Mouse (Mus musculus): Measurements from ENCODE around the gene Gnai3. TPM values are rescaled to one million over a fixed set of nuclear protein-coding genes. Genes with fewer than 3 reads are reported as not detected.

Gene Gnai3
- polyA plus RNA-seq, 1 experiment = 35.7 TPM

DNA sequence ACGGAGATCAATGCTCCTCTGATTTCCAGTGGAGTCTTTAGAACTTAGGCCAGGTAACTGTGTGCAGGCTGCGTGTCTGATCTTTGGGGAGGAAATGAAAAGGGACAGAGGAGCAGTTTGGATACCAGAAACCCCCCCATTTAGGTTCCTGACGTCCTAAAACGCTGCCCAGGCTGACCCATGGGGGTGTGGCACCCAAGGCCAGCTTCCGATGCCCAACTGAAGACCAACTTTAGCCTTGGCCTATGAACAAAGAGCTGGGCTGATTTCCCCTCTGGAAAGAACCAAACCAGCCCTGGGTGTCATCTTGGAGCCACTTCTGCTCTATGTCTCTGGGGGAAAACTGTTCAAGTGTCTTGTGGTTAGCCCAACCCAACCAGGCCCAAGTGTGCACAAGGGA, 18.1 kb upstream of the Gnai3 start:
- 81% methylated on average over 5 of the region's 5 CpGs for WGBS
- no peaks in the 10 kb centered on the region for H3K27me3 ChIP-seq (ENCODE audit: control insufficient read depth, insufficient read depth, low read length)
- H3K36me3 ChIP-seq (ENCODE audit: control insufficient read depth, insufficient read depth, low read length) = no peaks in the 10 kb centered on the region
- DNase-seq = no peak
- H3K4me1 ChIP-seq (replicated peaks; ENCODE audit: control insufficient read depth, insufficient read depth, low read length) = 0 out of 2 replicates have a peak, but pooled peaks cover 5% of the 10 kb centered on the region
- no peak overlapping the region for H3K4me3 ChIP-seq (ENCODE audit: control insufficient read depth, insufficient read depth, low read length)
- no peak for TF ChIP-seq CTCF (IDR thresholded peaks at IDR 0.05; ENCODE audit: borderline replicate concordance, control insufficient read depth, extremely low read depth, insufficient read depth, low read length, poor library complexity)
- no peak for TF ChIP-seq POLR2A (IDR thresholded peaks at IDR 0.05; ENCODE audit: control insufficient read depth, extremely low read depth, insufficient read depth, low read length, poor library complexity)
- no peak overlapping the region for H3K27ac ChIP-seq (ENCODE audit: control insufficient read depth, insufficient read depth, low read length)

DNA sequence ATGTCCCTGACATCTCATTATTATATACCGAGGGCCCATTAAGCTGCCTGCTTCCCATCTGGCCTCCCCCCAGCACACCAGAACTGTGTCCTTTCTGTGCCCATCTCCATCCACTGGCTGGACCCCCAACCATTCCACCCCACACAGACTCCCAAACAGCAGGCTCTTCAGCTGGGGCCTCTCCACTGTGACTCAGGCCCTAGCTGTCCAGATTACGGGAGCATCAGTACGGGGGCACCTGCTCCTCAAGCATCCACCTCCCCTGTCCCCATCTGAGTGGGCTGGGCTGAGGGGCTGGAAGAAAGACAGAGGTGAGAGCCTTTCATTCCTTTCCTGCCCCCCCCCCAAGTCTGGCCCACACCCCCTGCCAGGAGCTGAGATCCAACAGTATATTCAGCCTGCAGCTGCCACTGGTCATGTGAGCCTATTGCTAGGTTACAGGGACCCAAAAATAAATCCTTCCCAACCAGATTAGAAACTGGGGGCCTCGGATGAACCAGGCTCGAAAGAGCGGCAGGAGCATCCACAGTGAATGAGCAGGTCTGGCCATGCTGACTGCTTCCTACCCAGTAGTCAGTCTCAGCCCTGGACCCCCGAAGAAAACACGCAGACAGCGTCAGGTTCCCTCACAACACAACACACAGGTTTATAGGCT, 12.6 kb upstream of the Gnai3 start:
- Histone ChIP-seq H3K4me3 (ENCODE audit: control insufficient read depth, insufficient read depth, low read length) (no peak overlapping the region), H3K4me1 (replicated peaks; ENCODE audit: control insufficient read depth, insufficient read depth, low read length) (no peaks in the 10 kb centered on the region), H3K36me3 (ENCODE audit: control insufficient read depth, insufficient read depth, low read length) (no peaks in the 10 kb centered on the region), H3K27ac (ENCODE audit: control insufficient read depth, insufficient read depth, low read length) (no peak overlapping the region), H3K27me3 (ENCODE audit: control insufficient read depth, insufficient read depth, low read length) (no peaks in the 10 kb centered on the region)
- no peak for DNase-seq
- WGBS = 90% methylated on average over 9 of the region's 9 CpGs
- TF ChIP-seq POLR2A (IDR thresholded peaks at IDR 0.05; ENCODE audit: control insufficient read depth, extremely low read depth, insufficient read depth, low read length, poor library complexity) (no peak), CTCF (IDR thresholded peaks at IDR 0.05; ENCODE audit: borderline replicate concordance, control insufficient read depth, extremely low read depth, insufficient read depth, low read length, poor library complexity) (no peak)

DNA sequence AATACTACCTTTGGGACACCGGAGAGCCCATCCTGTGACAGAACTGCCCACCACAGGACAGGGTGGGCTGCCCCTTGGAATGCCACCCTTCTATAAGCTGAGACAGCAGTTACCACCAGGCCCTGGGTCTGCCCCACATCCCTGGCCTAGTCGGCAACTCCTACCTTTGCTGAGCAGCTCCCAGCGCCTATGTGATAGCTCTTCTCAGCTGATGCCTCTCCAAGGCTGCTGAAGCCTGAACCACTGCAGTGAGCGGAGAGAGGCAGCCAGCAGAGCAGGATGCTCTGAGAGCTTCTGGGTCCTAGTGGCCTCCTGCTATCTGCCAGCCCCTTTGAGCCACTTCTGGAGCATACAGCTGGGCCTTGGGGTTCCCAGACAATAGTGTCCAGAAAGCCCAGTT, 8.7 kb upstream of the Gnai3 start, which contains the start of gene Gpr61:
Gene Gpr61, minus strand, starts transcription at position 227 of the 400 bp plus-strand sequence.
- Histone ChIP-seq H3K27me3 (ENCODE audit: control insufficient read depth, insufficient read depth, low read length) (no peaks in the 10 kb centered on the region), H3K27ac (ENCODE audit: control insufficient read depth, insufficient read depth, low read length) (no peak within 1 kb of the TSS), H3K4me3 (ENCODE audit: control insufficient read depth, insufficient read depth, low read length) (no peak within 1 kb of the TSS), H3K4me1 (replicated peaks; ENCODE audit: control insufficient read depth, insufficient read depth, low read length) (no peaks in the 10 kb centered on the region), H3K36me3 (ENCODE audit: control insufficient read depth, insufficient read depth, low read length) (no peaks in the 10 kb centered on the region)
- TF ChIP-seq POLR2A (IDR thresholded peaks at IDR 0.05; ENCODE audit: control insufficient read depth, extremely low read depth, insufficient read depth, low read length, poor library complexity) (no peak), CTCF (IDR thresholded peaks at IDR 0.05; ENCODE audit: borderline replicate concordance, control insufficient read depth, extremely low read depth, insufficient read depth, low read length, poor library complexity) (no peak)
- no peak for DNase-seq
- WGBS = 83% methylated on average over 4 of the region's 4 CpGs

DNA sequence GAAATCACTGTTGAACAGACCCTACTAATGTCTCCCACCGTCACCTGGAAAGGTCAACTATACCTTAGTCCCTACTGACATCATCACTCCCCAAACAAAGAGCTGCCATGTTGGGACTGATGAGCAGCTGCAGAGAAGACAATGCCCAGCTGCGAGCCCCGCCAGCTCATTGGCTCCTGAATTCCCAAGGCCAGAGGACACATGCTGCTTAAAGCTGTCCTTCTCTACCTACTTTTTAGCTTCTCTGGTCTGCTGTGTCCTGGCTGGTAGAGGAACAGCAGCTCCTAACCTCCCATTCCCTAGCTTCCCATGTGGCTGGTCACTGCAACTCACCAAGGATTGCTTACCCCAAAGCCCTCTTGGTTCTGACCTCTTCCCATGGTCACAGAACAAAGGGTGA, 6.3 kb upstream of the Gnai3 start:
- Histone ChIP-seq H3K27ac (ENCODE audit: control insufficient read depth, insufficient read depth, low read length) (no peak overlapping the region), H3K4me3 (ENCODE audit: control insufficient read depth, insufficient read depth, low read length) (no peak overlapping the region), H3K27me3 (ENCODE audit: control insufficient read depth, insufficient read depth, low read length) (no peaks in the 10 kb centered on the region), H3K36me3 (ENCODE audit: control insufficient read depth, insufficient read depth, low read length) (no peaks in the 10 kb centered on the region), H3K4me1 (replicated peaks; ENCODE audit: control insufficient read depth, insufficient read depth, low read length) (no peaks in the 10 kb centered on the region)
- DNase-seq = no peak
- WGBS = 97% methylated on average over 3 of the region's 3 CpGs
- TF ChIP-seq CTCF (IDR thresholded peaks at IDR 0.05; ENCODE audit: borderline replicate concordance, control insufficient read depth, extremely low read depth, insufficient read depth, low read length, poor library complexity) = no peak
- TF ChIP-seq POLR2A (IDR thresholded peaks at IDR 0.05; ENCODE audit: control insufficient read depth, extremely low read depth, insufficient read depth, low read length, poor library complexity) = no peak

DNA sequence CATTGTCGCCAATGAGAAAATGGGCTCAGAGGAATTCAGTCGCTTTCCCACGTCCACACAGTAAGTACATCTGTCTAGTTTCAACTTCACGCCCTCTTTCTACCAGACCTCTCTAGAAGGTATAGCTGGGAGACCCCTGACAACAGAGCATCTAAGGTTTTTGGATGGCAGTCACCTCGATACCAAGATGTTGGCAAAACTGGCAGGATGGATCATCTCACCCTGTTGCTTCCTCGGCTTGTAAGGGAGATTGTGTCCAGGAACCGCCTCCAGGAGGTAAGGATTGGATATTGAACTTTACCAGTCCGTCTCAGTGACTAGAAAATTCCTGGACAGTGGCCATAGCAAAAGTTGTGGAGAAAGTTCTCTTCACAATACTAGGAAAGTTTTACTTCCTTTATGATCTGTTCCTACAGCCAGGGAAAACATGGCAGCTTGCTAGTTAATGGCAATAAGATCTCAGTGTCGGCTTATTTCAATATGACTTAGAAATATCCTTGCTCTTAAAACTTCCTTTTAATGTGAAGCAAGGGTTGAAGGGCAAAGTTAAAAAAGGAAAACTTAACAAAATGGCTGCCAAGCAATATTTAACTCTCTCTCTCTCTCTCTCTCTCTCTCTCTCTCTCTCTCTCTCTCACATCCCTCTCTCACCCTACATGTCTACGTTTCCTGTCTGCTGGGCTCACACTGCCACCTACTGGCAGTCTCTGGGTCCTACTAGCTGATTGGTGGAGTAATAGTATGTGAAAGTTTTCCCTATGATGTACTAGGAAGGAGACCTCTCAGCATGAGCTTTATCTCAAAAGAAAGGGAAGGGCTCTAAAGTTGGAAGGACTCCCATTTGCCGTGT, 1.7 kb upstream of the Gnai3 start:
- H3K4me1 ChIP-seq (replicated peaks; ENCODE audit: control insufficient read depth, insufficient read depth, low read length) = peaks cover 4% of the 10 kb centered on the region
- DNase-seq = peak; percentile 89
- H3K36me3 ChIP-seq (ENCODE audit: control insufficient read depth, insufficient read depth, low read length) = no peaks in the 10 kb centered on the region
- TF ChIP-seq POLR2A (IDR thresholded peaks at IDR 0.05; ENCODE audit: control insufficient read depth, extremely low read depth, insufficient read depth, low read length, poor library complexity) (no peak), CTCF (IDR thresholded peaks at IDR 0.05; ENCODE audit: borderline replicate concordance, control insufficient read depth, extremely low read depth, insufficient read depth, low read length, poor library complexity) (no peak)
- H3K27me3 ChIP-seq (ENCODE audit: control insufficient read depth, insufficient read depth, low read length) = no peaks in the 10 kb centered on the region
- WGBS = 78% methylated on average over 11 of the region's 11 CpGs
- no peak overlapping the region for H3K27ac ChIP-seq (ENCODE audit: control insufficient read depth, insufficient read depth, low read length)
- H3K4me3 ChIP-seq (ENCODE audit: control insufficient read depth, insufficient read depth, low read length) = no peak overlapping the region

DNA sequence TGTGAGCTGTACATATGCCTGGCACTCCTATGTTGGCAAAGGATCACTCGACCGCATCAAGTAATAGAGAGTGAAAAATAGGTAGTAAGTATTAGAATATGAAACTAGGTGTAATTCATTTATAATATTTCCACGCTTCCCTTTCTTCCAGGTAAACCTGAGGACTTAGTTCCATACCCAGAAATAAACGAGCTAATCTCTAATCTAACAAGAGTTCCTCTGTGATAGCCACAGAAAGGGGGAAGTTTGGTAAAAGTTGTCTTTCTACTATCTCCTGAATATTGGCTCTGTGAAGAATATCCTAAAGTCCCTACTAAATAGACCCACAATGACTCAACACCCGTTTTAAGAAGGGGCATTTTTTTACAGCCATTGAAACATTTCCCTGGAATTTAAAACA, 725 bp upstream of the Gnai3 start:
- no peak for TF ChIP-seq POLR2A (IDR thresholded peaks at IDR 0.05; ENCODE audit: control insufficient read depth, extremely low read depth, insufficient read depth, low read length, poor library complexity)
- no peak for TF ChIP-seq CTCF (IDR thresholded peaks at IDR 0.05; ENCODE audit: borderline replicate concordance, control insufficient read depth, extremely low read depth, insufficient read depth, low read length, poor library complexity)
- peaks cover 4% of the 10 kb centered on the region for H3K4me1 ChIP-seq (replicated peaks; ENCODE audit: control insufficient read depth, insufficient read depth, low read length)
- no peak overlapping the region for H3K27ac ChIP-seq (ENCODE audit: control insufficient read depth, insufficient read depth, low read length)
- no peaks in the 10 kb centered on the region for H3K36me3 ChIP-seq (ENCODE audit: control insufficient read depth, insufficient read depth, low read length)
- WGBS = 39% methylated on average over 5 of the region's 5 CpGs
- no peaks in the 10 kb centered on the region for H3K27me3 ChIP-seq (ENCODE audit: control insufficient read depth, insufficient read depth, low read length)
- DNase-seq = no peak
- no peak overlapping the region for H3K4me3 ChIP-seq (ENCODE audit: control insufficient read depth, insufficient read depth, low read length)
